Mouse (Mus musculus): Measurements from ENCODE around the gene Cckar.

DNA sequence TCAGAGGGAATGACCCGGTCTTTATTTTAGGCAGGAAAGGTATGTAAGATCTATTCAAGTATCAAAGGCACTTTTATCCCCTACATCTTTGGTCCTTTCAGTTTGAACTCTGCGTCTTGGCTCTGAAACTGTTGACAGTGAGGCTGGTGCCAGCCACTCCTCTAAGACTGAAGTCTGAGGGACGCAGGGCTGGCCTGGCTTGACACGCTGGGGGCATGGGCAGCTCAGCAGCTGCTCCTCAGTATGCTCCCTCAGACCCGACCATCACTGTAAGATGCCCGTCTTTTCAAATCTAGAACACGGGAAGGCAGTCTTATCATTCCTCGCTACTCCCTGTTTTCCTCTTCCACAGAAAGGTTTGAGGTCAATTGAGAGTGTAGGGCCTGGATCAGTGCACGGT is 9.7 kb downstream of the Cckar start:
- TF ChIP-seq CTCF (conservative IDR thresholded peaks at IDR 0.05; ENCODE audit: low read length) = no peak
- TF ChIP-seq NANOG (IDR thresholded peaks at IDR 0.05; ENCODE audit: borderline replicate concordance, low read length) = no peak
- TF ChIP-seq POU5F1 (IDR thresholded peaks at IDR 0.05; ENCODE audit: borderline replicate concordance, low read length) = no peak

All from E14TG2a.4 (cell line).